Mouse (Mus musculus): Measurements from ENCODE around the gene Dip2a. TPM values are rescaled to one million over a fixed set of nuclear protein-coding genes. Genes with fewer than 3 reads are reported as not detected.

Dip2a gene
- 9.0 and 11.0 TPM in 2 replicates for polyA plus RNA-seq (2015; fragmentation: Nextera tagmentation; extraction: Ambion mirVana)

DNA sequence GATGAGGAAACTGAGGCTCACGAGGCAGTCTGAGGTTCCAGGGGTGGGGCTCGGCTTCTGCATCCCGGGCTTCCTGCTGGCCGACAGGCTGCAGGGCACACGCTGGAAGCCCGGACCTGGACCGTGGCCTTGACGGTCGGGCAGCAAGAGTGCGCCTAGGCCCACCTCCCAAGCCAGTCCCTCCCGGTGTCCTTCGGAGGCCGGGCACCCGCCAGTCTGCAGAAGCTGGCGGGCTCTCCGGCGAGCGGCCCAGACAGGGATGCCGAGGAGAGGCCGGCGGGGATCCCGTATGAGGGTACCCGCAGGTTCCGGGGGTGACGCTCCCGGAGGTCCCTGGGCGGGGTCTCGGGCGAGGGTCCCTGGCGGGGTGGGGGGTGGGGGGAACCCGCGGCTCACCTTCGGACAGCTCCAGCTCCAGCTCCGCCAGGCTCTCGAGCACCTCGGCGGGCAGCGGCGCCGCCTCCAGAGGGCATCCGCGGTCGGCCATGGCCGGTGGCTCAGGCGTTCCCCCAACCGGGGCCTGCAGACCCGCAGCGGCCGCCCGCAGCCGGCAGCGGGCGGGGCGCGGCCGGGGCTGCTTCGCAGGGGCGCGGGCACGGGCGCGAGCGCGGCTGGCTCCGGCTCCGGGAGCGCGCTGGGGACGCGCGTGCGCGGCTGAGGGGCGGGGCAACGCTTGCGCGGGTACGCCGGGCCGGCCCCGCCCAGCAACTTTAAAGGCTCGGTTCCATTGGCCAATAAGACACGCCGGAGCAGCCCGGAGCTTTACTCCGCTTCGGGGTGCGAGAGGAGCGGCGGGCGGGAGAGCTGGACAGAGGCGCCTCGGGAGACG lies at the start of gene Dip2a:
TSS of gene Dip2a (minus strand) at position 581 of the 829 bp plus-strand sequence.
- ATAC-seq (replicated peaks; ENCODE audit: extremely low read depth, insufficient read depth, low FRiP score) = peak; percentile 93
- no peaks in the 10 kb centered on the region for H3K9me3 ChIP-seq (replicated peaks; ENCODE audit: control insufficient read depth, low read length)
- no peaks in the 10 kb centered on the region for H3K27me3 ChIP-seq (ENCODE audit: control insufficient read depth, insufficient read depth, low read length)
- H3K4me1 ChIP-seq (ENCODE audit: control insufficient read depth, insufficient read depth, low read length) = peaks cover 7% of the 10 kb centered on the region
- H3K4me2 ChIP-seq (ENCODE audit: low read depth, low read length) = peak within 1 kb of the TSS; percentile 84
- peak within 1 kb of the TSS; percentile 96 for H3K9ac ChIP-seq (ENCODE audit: low read length)
- H3K27ac ChIP-seq (ENCODE audit: low read length) = peak within 1 kb of the TSS; percentile 90
- under 1% methylated on average over 70 of the region's 94 CpGs for WGBS
- peak within 1 kb of the TSS; percentile 91 for H3K4me3 ChIP-seq (ENCODE audit: low read length)
- H3K36me3 ChIP-seq (ENCODE audit: control insufficient read depth, insufficient read depth) = no peaks in the 10 kb centered on the region

DNA sequence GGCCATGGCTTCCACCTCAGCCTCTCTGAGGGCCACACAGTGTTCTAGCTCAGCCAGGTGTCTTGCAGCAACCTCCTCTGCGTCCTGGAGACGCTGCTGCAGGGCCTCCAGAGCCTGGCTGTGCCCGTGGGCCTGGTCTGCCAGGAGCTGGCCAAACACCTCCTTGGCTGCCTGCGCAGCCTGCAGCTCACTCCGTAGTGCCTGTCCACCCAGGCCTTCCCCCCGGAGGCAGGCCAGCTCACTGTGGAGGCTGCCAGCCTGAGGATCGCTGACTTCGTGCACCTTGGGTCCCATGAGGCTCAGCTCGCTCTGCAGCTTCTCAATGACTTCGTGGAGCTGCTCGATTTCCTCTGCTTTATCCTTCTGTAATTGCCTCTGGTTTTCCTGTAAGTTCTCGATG lies 47.5 kb upstream of the Dip2a start:
- Histone ChIP-seq H3K4me1 (ENCODE audit: control insufficient read depth, insufficient read depth, low read length) (no peaks in the 10 kb centered on the region), H3K4me3 (ENCODE audit: low read length) (no peak overlapping the region), H3K9me3 (replicated peaks; ENCODE audit: control insufficient read depth, low read length) (no peaks in the 10 kb centered on the region), H3K4me2 (ENCODE audit: low read depth, low read length) (no peak overlapping the region), H3K9ac (ENCODE audit: low read length) (no peak overlapping the region), H3K27ac (ENCODE audit: low read length) (no peak overlapping the region), H3K27me3 (ENCODE audit: control insufficient read depth, insufficient read depth, low read length) (no peaks in the 10 kb centered on the region), H3K36me3 (ENCODE audit: control insufficient read depth, insufficient read depth) (peaks cover 38% of the 10 kb centered on the region)
- no peak for ATAC-seq (replicated peaks; ENCODE audit: extremely low read depth, insufficient read depth, low FRiP score)
- 96% methylated on average over 12 of the region's 12 CpGs for WGBS

DNA sequence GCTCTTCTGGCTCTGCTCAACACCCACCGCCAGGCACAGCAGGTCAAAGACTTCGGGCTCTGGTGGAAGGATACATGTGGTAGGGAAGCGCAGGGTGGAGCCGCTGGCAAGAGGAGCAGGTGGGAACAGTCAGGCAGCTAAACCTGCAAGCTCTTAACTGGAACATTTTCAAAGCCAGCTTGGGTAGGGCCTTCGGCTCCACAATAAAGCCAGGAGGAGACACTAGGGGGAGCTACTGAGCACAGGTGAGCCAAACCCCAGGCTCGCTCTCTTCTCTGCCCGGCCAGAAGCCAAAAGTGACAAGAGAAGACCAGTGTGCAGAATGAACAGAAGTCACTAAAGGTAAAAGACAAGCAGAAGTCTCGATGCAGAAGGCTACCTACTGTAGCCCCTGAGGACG lies 46.7 kb upstream of the Dip2a start:
- no peak overlapping the region for H3K4me2 ChIP-seq (ENCODE audit: low read depth, low read length)
- no peak overlapping the region for H3K9ac ChIP-seq (ENCODE audit: low read length)
- no peak overlapping the region for H3K4me3 ChIP-seq (ENCODE audit: low read length)
- no peaks in the 10 kb centered on the region for H3K27me3 ChIP-seq (ENCODE audit: control insufficient read depth, insufficient read depth, low read length)
- ATAC-seq (replicated peaks; ENCODE audit: extremely low read depth, insufficient read depth, low FRiP score) = no peak
- H3K36me3 ChIP-seq (ENCODE audit: control insufficient read depth, insufficient read depth) = peaks cover 41% of the 10 kb centered on the region
- WGBS = 87% methylated on average over 9 of the region's 9 CpGs
- no peaks in the 10 kb centered on the region for H3K4me1 ChIP-seq (ENCODE audit: control insufficient read depth, insufficient read depth, low read length)
- H3K9me3 ChIP-seq (replicated peaks; ENCODE audit: control insufficient read depth, low read length) = no peaks in the 10 kb centered on the region
- H3K27ac ChIP-seq (ENCODE audit: low read length) = no peak overlapping the region

DNA sequence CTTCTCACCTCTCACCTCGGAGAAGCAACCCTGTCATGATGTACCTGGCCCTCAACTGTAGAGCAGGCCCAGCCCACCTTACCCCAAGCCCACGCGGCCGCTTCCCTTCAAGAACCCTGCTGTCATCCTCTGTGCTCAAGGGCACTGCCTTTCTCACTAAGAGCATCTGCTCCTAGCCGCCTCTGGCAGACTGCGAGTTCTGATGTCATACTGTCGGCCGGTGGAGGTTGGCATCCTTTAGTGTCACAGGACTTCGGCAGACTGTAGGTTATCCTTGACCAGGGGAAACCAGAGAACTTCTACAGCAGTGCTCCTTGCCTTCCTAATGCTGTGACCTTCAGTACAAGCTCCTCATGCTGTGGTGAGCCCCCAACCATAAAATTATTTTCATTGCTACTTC lies 46.1 kb upstream of the Dip2a start:
- no peaks in the 10 kb centered on the region for H3K4me1 ChIP-seq (ENCODE audit: control insufficient read depth, insufficient read depth, low read length)
- no peaks in the 10 kb centered on the region for H3K27me3 ChIP-seq (ENCODE audit: control insufficient read depth, insufficient read depth, low read length)
- no peak for ATAC-seq (replicated peaks; ENCODE audit: extremely low read depth, insufficient read depth, low FRiP score)
- H3K9ac ChIP-seq (ENCODE audit: low read length) = no peak overlapping the region
- H3K4me3 ChIP-seq (ENCODE audit: low read length) = no peak overlapping the region
- 93% methylated on average over 9 of the region's 9 CpGs for WGBS
- H3K4me2 ChIP-seq (ENCODE audit: low read depth, low read length) = no peak overlapping the region
- H3K27ac ChIP-seq (ENCODE audit: low read length) = no peak overlapping the region
- H3K36me3 ChIP-seq (ENCODE audit: control insufficient read depth, insufficient read depth) = peaks cover 44% of the 10 kb centered on the region
- H3K9me3 ChIP-seq (replicated peaks; ENCODE audit: control insufficient read depth, low read length) = no peaks in the 10 kb centered on the region

DNA sequence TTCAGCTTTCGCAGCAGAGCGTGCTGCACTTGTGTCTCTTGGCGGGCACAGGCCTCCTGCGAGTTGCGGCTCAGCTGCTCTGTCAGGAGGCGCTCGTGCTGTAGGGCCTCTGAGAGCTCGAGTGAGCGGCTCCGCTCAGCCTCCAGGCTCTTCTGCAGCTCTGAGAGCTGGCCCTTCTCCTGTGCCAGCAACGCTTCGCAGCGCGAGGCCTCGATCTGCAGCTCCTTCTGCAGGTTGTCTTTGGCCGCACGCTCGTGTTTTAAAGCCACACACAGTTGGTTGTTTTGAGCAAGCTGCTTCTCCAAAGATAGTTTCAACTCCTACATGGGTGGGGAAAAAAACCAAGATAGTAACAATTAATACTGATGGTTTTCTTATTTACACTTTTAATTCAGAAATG lies 29.9 kb upstream of the Dip2a start:
- WGBS = 93% methylated on average over 18 of the region's 18 CpGs
- Histone ChIP-seq H3K4me3 (ENCODE audit: low read length) (no peak overlapping the region), H3K9ac (ENCODE audit: low read length) (no peak overlapping the region), H3K4me1 (ENCODE audit: control insufficient read depth, insufficient read depth, low read length) (no peaks in the 10 kb centered on the region), H3K4me2 (ENCODE audit: low read depth, low read length) (no peak overlapping the region), H3K9me3 (replicated peaks; ENCODE audit: control insufficient read depth, low read length) (no peaks in the 10 kb centered on the region), H3K36me3 (ENCODE audit: control insufficient read depth, insufficient read depth) (peaks cover 47% of the 10 kb centered on the region), H3K27ac (ENCODE audit: low read length) (no peak overlapping the region), H3K27me3 (ENCODE audit: control insufficient read depth, insufficient read depth, low read length) (no peaks in the 10 kb centered on the region)
- ATAC-seq (replicated peaks; ENCODE audit: extremely low read depth, insufficient read depth, low FRiP score) = no peak

DNA sequence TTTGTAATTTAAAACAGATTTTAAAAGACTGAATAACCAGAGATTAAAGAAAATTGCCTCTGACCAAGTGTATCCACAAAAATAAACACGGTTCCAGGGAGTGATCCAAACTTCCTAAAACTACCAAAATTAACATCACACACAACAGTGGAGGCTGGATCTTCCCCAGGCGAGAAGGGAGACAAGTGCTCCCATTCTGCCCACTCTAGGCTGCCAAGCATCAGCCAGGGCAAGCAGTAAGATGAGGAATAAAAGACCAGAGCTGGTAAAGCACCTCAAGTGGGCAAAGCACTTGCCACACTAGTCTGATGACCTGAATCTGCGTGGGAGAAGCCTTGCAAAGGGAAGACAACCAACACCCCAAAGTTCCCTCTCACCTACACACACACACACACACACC lies 26.6 kb upstream of the Dip2a start:
- H3K9me3 ChIP-seq (replicated peaks; ENCODE audit: control insufficient read depth, low read length) = no peaks in the 10 kb centered on the region
- H3K4me2 ChIP-seq (ENCODE audit: low read depth, low read length) = no peak overlapping the region
- no peak for ATAC-seq (replicated peaks; ENCODE audit: extremely low read depth, insufficient read depth, low FRiP score)
- H3K36me3 ChIP-seq (ENCODE audit: control insufficient read depth, insufficient read depth) = peaks cover 52% of the 10 kb centered on the region
- H3K27ac ChIP-seq (ENCODE audit: low read length) = no peak overlapping the region
- 82% methylated on average over 3 of the region's 3 CpGs for WGBS
- H3K9ac ChIP-seq (ENCODE audit: low read length) = no peak overlapping the region
- no peaks in the 10 kb centered on the region for H3K4me1 ChIP-seq (ENCODE audit: control insufficient read depth, insufficient read depth, low read length)
- no peaks in the 10 kb centered on the region for H3K27me3 ChIP-seq (ENCODE audit: control insufficient read depth, insufficient read depth, low read length)
- H3K4me3 ChIP-seq (ENCODE audit: low read length) = no peak overlapping the region

DNA sequence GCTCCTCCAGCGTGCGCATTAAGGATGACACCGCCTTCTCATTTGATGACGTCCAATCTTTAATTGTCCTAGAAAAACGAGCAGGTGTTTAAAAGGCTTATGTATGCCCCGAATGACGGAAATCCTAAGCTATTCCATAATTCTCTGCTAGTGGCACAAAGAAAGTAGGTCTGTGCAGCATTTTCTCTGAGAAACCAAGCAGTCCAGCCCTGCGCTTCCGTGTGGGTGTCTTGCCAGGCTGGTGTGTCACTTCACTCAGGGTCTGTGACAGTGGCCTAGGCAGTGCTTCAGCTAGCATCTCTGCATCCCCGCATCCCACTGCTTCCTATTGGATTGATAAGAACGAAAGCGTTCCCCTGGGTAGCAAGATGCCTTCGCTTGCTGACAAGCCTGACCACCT lies 23.7 kb upstream of the Dip2a start:
- WGBS = 89% methylated on average over 13 of the region's 13 CpGs
- Histone ChIP-seq H3K4me2 (ENCODE audit: low read depth, low read length) (no peak overlapping the region), H3K27ac (ENCODE audit: low read length) (no peak overlapping the region), H3K4me3 (ENCODE audit: low read length) (no peak overlapping the region), H3K36me3 (ENCODE audit: control insufficient read depth, insufficient read depth) (peaks cover 58% of the 10 kb centered on the region), H3K4me1 (ENCODE audit: control insufficient read depth, insufficient read depth, low read length) (peaks cover 1% of the 10 kb centered on the region; the same call in 1 of the 2 replicates), H3K9ac (ENCODE audit: low read length) (no peak overlapping the region), H3K27me3 (ENCODE audit: control insufficient read depth, insufficient read depth, low read length) (no peaks in the 10 kb centered on the region), H3K9me3 (replicated peaks; ENCODE audit: control insufficient read depth, low read length) (no peaks in the 10 kb centered on the region)
- no peak for ATAC-seq (replicated peaks; ENCODE audit: extremely low read depth, insufficient read depth, low FRiP score)

DNA sequence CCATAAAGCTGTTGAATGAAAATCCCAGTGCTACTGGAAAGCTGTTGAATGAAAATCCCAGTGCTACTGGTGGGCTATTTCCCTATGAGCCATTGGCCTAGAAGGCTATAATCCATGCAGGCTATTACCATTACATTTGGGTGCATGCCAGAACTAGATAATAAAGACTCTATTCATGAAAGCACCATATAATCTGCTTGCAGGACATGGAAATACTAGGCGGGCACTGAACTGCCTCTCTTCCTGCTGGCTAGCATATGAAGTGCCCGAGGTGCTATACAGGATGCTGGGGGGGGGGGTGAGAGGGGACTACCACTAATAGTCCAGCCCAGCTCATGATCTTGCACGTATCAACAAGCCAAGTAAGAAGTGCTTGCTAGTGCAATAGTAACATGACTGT lies 18.1 kb upstream of the Dip2a start:
- Histone ChIP-seq H3K4me2 (ENCODE audit: low read depth, low read length) (no peak overlapping the region), H3K9ac (ENCODE audit: low read length) (no peak overlapping the region), H3K4me3 (ENCODE audit: low read length) (no peak overlapping the region), H3K4me1 (ENCODE audit: control insufficient read depth, insufficient read depth, low read length) (peaks cover 4% of the 10 kb centered on the region; the same call in 1 of the 2 replicates), H3K36me3 (ENCODE audit: control insufficient read depth, insufficient read depth) (peaks cover 35% of the 10 kb centered on the region), H3K27ac (ENCODE audit: low read length) (no peak overlapping the region), H3K27me3 (ENCODE audit: control insufficient read depth, insufficient read depth, low read length) (no peaks in the 10 kb centered on the region), H3K9me3 (replicated peaks; ENCODE audit: control insufficient read depth, low read length) (no peaks in the 10 kb centered on the region)
- no peak for ATAC-seq (replicated peaks; ENCODE audit: extremely low read depth, insufficient read depth, low FRiP score)
- WGBS = 60% methylated on average over 3 of the region's 3 CpGs

DNA sequence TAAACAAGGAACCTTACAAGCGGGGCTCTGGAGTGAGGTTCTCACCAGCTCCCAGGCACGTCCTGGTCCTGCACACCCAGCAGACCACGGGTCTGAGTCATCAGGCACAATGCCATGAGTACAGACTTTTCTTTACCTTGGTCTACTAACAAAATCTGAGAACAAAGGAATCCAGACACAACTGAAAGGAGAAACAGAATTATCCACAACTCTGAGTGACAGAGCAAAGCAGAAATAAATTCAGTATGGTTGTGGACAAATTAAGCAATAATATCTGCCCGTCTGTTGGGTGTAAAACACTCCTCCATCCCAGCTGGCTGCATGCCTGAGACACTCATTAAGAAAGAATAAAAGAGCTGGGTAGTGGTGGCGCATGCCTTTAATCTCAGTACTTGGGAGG lies 13.4 kb upstream of the Dip2a start:
- H3K27me3 ChIP-seq (ENCODE audit: control insufficient read depth, insufficient read depth, low read length) = no peaks in the 10 kb centered on the region
- no peak for ATAC-seq (replicated peaks; ENCODE audit: extremely low read depth, insufficient read depth, low FRiP score)
- no peak overlapping the region for H3K4me2 ChIP-seq (ENCODE audit: low read depth, low read length)
- H3K36me3 ChIP-seq (ENCODE audit: control insufficient read depth, insufficient read depth) = peaks cover 31% of the 10 kb centered on the region
- no peak overlapping the region for H3K27ac ChIP-seq (ENCODE audit: low read length)
- no peaks in the 10 kb centered on the region for H3K4me1 ChIP-seq (ENCODE audit: control insufficient read depth, insufficient read depth, low read length)
- H3K4me3 ChIP-seq (ENCODE audit: low read length) = no peak overlapping the region
- H3K9ac ChIP-seq (ENCODE audit: low read length) = no peak overlapping the region
- no peaks in the 10 kb centered on the region for H3K9me3 ChIP-seq (replicated peaks; ENCODE audit: control insufficient read depth, low read length)
- 68% methylated on average over 5 of the region's 5 CpGs for WGBS
